Mouse (Mus musculus) embryonic stem cell, embryonic (primary cell): ENCODE measurements around the gene Rtn4ip1.

Experiments used
- CTCF ChIA-PET, 4 experiments: fragments of 300-600 bp in 2 of 4; fragments of 350-600 bp in 2 of 4; sonication (Branson Sonifier 250); formaldehyde crosslinking; loops; one replicate each; lab custom pipeline; 2022; ENCODE audit warnings: inconsistent platforms in 2 of 4; lab: Charles Lee
- POLR2A ChIA-PET, 4 experiments: fragments of 300-600 bp in 2 of 4; fragments of 350-600 bp in 2 of 4; sonication (Branson Sonifier 250); formaldehyde crosslinking; loops; one replicate each; lab custom pipeline; 2022; ENCODE audit warnings: antibody characterized with exemption in 4 of 4, inconsistent platforms in 1 of 4; lab: Charles Lee

The Rtn4ip1 gene

DNA sequence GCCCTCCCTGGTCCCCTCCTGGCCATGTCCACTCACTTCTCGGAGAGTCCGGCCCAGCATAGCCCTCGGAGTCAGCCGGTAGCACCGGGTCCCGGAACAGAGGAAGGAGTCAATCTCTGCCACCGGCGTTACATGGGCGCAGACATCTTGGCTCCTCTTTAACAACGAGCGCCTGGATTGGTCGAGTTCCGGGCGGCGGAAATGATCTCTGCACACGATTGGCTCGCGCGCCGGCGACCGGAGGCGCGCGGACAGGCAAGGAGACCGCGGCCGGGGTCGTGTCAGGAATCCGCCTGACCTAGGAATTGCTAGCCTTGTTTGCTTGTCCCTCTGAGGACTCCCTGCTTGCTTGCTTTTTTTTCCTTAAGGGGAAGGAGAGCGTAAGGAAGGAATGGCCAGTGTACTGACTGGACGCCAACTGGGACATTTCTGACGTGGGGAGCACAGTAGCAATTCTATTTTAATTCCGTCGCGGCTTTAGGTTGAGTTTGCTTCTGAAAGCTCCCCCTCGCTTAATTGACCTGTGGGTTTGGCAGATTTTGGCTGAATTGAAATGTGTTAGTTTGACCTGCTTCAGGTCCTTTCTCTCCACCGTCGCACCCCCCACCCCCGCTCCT, at the start of gene Rtn4ip1, which contains the start of gene Qrsl1:
Rtn4ip1 (plus strand) TSS at position 230 of the 617 bp plus-strand sequence.
Qrsl1 (minus strand) TSS at position 168 of the 617 bp plus-strand sequence.
- ChIA-PET POLR2A (interaction anchor here in 3 of 4 experiments (0.6 to 2.8 kb wide), 5 partner anchors 8 to 1219 kb away, joined by 3 to 13 read pairs (median 3); no protein-coding TSS in a partner anchor), CTCF (interaction anchor here in 3 of 4 experiments (0.6 kb wide), 3 partner anchors 20 to 425 kb away, joined by 3 to 6 read pairs (median 3); no protein-coding TSS in a partner anchor)

DNA sequence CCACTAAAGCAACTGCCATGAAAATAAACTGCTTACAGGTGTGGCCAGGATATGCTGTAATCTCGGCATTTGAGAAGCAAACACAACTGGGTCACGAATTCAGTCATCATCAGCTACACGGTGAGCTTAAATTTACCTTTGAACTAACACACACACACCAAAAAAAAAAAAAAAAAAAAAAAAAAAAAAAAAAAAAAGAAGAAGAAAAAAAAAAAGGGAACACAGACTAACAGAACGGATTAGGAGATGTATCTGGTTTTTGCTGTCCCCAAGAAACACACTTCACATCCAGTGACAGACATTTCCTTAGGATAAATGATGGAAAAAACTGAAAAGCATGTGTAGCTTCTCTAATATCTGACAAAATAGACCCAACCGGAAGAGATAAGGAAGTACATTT, 49.7 kb upstream of the Rtn4ip1 start:
- POLR2A ChIA-PET, result interaction anchor here in 2 of 4 experiments (0.5 to 0.6 kb wide), 2 partner anchors 22 to 32 kb away, joined by 3 to 9 read pairs; no protein-coding TSS in a partner anchor
- CTCF ChIA-PET, result interaction anchor here in 2 of 4 experiments (0.6 kb wide), 2 partner anchors 64 to 187 kb away, joined by 3 to 4 read pairs; no protein-coding TSS in a partner anchor

DNA sequence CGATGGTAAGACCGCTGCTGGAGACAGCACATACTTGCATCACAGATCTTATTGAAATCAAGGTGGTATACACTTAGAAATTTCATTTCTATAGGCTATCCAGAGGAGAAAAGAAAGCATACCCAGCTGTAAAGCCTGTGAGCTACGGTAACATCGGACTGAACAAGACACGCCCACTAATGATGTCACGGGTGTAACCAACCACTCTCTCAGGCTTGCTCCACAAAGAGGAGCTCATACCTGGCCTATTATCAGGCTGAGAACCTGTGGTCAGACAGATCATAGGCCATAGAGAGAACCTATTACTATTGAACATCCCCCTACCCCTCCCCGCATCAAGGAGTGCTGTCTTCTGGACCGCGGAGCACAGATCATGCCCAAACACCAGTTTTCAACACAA, 45.7 kb upstream of the Rtn4ip1 start:
- ChIA-PET CTCF (interaction anchor here (0.6 to 1.9 kb wide), 5 partner anchors 10 to 114 kb away, joined by 3 to 6 read pairs (median 4); no protein-coding TSS in a partner anchor), POLR2A (interaction anchor here in 1 of 4 experiments (0.9 to 1.4 kb wide), 2 partner anchors 15 to 268 kb away, joined by 3 read pairs; no protein-coding TSS in a partner anchor)

DNA sequence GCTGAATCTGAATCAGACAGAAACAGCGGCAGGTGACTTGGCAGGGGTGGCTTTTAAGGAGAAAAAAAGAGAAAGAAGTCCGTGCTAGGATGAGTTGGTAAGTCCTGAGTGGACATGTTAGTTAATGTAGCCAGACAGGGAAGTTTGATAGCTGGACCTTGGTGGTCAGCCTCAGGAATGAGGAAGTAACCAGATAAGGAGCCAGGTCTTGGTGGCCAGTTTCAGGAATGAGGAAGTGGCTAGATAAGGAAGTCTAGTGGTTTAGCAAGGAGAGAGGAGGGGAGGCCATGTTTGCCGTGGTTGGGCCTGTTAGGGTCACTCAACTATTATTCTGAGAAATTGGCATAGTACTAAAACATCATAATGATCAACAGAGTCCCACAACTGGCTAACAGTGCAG, 45.3 kb upstream of the Rtn4ip1 start:
- CTCF ChIA-PET, result interaction anchor here in 3 of 4 experiments (0.6 to 1.9 kb wide), 3 partner anchors 11 to 29 kb away, joined by 3 to 6 read pairs (median 4); no protein-coding TSS in a partner anchor
- POLR2A ChIA-PET, result interaction anchor here in 1 of 4 experiments (0.9 to 1.4 kb wide), 2 partner anchors 15 to 268 kb away, joined by 3 read pairs; no protein-coding TSS in a partner anchor

DNA sequence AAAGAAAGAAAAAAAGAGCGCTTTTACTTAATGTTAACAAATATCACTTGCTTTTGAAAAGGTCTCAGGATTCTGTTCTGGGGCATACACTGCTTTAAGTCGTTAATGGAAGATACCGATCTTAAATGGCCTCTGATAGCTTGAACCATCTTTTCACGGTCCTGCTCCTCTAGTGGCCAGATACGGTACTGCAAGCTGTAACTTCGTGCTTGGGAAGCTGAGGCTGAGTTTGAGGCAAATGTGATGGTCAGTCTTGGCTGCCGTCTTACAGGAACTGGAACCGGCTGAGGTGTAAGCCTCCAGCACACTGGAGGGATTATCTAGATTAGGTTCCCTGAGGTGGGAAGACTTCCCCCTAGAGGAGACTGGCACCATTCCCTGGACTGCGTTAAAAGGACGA, 30.9 kb upstream of the Rtn4ip1 start:
- ChIA-PET CTCF (interaction anchor here (0.5 to 1.9 kb wide), 17 partner anchors 11 to 295 kb away, joined by 3 to 7 read pairs (median 3); no protein-coding TSS in a partner anchor), POLR2A (interaction anchor here in 2 of 4 experiments (1.2 kb wide), 3 partner anchors 15 to 290 kb away, joined by 3 to 4 read pairs (median 3); no protein-coding TSS in a partner anchor)

DNA sequence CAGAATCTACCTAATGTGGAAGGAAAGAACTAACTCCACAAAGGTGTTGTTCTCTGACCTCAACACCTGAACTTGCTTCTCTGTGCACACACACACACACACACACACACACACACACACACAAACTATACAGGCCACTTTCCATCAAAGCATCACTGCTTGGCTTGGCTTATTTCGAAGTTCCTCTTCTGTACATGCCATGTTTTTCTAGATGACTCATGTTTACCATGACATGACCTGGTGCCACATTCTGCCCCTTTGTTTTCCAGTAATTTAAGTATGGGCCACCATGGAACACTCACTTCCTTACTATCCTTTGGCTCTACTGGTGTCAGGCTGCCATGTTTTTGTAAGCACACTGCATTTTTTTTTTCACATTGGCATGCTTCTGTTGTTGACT, 30.1 kb upstream of the Rtn4ip1 start:
- ChIA-PET CTCF (interaction anchor here in 3 of 4 experiments (0.6 to 1.4 kb wide), 5 partner anchors 16 to 334 kb away, joined by 3 to 4 read pairs (median 3); no protein-coding TSS in a partner anchor), POLR2A (interaction anchor here in 2 of 4 experiments (0.7 to 1.2 kb wide), 3 partner anchors 15 to 1108 kb away, joined by 3 to 8 read pairs (median 4); no protein-coding TSS in a partner anchor)

DNA sequence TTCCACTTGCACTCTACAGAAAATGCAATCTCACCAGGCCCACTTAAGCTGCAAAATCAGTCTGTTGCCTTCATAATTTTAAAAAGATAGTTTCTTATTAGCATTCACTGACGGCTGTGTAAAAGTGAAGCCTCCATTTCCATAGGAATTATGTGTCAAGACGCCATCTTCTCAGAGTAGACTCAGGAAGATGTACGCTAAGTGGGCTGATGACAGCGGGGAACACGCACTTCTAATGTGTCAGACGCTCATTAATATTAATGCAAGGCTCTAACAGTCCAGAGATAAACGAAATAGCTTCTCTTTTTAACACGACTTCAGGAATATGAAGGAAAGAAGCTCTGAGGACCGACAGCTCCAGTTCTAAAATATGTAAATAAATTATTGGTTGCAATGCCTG, 13.9 kb upstream of the Rtn4ip1 start:
- ChIA-PET POLR2A (interaction anchor here in 2 of 4 experiments (1.5 to 3.6 kb wide), 2 partner anchors 9 to 14 kb away, joined by 3 to 12 read pairs (median 4); partner anchors contain the start of genes Qrsl1 (in 2 of the 2) and Rtn4ip1 (in 2 of the 2)), CTCF (interaction anchor here in 1 of 4 experiments (2.5 kb wide), 1 partner anchor 17 kb away, joined by 7 read pairs; no protein-coding TSS in a partner anchor)

DNA sequence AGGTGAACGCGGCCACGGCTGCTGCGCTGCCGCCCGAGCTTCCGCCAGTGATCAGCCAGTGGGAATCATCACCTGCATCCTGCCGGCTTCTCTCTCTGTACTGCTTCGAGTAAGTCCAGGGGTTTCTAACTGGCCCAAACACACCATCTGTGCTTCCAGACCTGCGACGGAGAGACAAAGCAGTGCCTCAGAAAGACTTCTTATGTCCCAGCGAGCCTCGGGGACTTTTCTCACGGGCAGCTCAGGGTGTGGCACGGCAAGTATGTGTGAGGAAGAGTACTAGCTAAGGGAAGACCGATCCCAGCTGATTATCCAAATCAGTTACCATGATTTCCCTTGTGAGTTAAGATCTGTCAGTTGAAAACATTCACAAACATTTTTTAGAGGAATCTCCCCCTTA, 12.6 kb upstream of the Rtn4ip1 start:
- ChIA-PET POLR2A (interaction anchor here in 2 of 4 experiments (1.7 to 3.6 kb wide), 2 partner anchors 7 to 308 kb away, joined by 3 to 12 read pairs; no protein-coding TSS in a partner anchor), CTCF (interaction anchor here in 1 of 4 experiments (2.5 kb wide), 1 partner anchor 18 kb away, joined by 7 read pairs; no protein-coding TSS in a partner anchor)

DNA sequence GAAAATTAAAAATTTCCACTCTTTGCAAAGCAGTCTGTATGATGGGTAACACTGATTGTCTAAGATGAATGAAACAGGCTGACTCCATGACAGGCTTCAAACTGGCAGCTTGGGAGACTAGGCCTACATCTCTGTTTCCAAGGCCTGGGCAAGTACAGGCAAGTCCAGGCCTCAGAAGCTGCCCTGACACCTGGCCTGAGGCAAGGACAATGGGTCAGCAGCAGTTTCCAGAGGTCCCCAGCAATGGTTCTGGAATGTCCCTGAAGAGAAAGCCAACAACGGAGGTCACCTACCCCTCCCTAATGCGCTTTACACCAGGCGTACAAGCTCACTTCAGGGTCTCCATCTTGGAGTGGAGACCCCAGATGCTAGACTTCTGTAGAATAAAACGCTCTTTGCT, 8.6 kb upstream of the Rtn4ip1 start:
- POLR2A ChIA-PET, result interaction anchor here in 2 of 4 experiments (1.3 to 2.3 kb wide), 4 partner anchors 11 to 313 kb away, joined by 4 to 10 read pairs (median 6); no protein-coding TSS in a partner anchor
- CTCF ChIA-PET, result interaction anchor here in 1 of 4 experiments (1.0 kb wide), 1 partner anchor 267 kb away, joined by 3 read pairs; no protein-coding TSS in a partner anchor

DNA sequence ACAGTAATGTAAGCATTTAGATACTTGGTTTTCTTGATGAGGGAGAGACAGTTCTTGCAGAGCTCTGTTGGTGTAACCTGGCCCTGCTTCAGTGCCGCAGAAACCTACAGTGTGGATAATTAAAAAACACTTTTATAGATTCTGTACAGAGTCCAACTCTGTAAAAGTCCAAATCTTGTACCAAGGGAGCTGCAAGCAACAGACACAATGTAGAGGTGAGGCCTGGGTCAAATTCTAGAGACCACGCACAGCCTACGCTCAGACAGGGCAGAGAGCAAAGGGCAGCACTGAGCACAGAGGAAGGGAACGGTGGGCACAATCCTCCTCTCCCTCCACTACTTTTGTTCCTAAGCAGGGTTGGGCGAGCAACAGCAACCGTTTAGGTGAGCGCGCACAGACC, 5.5 kb upstream of the Rtn4ip1 start:
- ChIA-PET CTCF (no interaction called here), POLR2A (interaction anchor here in 1 of 4 experiments (0.7 to 2.8 kb wide), 2 partner anchors 8 to 221 kb away, joined by 4 to 12 read pairs; no protein-coding TSS in a partner anchor)

DNA sequence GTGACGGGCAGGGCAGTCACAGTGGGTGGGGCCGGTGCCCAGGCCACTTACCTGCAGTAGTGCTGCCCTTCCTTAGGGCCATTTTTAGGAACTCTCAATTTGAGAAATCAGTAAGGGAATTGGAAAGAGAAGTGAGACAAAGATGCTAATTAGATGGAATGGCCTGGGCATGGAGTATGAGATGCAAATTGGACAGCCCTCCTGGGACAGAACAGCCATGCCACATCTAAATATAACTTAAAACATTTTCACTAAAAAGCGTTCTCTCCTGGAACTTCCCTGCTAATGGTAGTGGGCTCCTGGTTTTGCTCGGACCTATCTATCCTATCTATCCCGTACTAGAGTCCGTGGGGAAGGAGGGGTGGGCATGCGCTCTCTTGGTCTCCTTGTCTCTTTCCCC, 3.3 kb upstream of the Rtn4ip1 start:
- POLR2A ChIA-PET, result no interaction called here
- CTCF ChIA-PET, result interaction anchor here in 1 of 4 experiments (1.0 kb wide), 1 partner anchor 21 kb away, joined by 3 read pairs; no protein-coding TSS in a partner anchor

DNA sequence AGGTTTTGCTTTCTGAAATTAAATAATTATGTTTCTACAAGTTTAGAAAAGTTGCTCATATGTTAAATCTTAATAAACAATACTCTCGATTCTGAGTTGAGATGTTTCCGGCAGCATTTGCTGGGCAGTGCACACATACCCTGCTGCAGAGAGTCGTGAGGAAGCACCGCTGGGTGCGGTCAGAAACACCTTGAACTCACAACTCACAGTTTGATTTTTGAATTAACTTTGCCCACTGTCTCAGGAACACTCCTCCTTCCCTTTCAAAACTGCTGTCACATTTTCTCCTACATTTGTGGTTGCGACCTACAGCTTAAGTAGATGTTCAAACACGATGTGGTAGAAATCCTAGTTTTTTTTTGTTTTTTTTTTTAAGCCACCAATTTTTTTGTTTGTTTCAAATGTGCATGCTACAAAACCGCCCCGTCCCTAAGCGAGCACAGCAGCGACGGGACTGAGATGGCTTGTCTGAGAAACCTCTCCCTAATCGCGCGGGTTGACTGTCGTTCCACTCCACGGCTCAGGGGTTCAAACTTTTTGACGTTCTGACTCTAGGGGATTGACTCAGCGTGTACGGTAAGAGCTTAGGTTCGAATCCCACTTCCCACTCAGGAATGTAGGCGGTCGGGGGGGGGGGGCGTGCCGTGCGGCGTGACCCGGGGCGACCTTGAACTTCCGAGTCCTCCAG, 580 bp upstream of the Rtn4ip1 start:
- POLR2A ChIA-PET, result interaction anchor here in 3 of 4 experiments (0.6 to 2.8 kb wide), 8 partner anchors 8 to 1219 kb away, joined by 3 to 13 read pairs (median 4); no protein-coding TSS in a partner anchor
- CTCF ChIA-PET, result interaction anchor here in 3 of 4 experiments (0.6 kb wide), 3 partner anchors 21 to 424 kb away, joined by 3 to 6 read pairs (median 3); no protein-coding TSS in a partner anchor

DNA sequence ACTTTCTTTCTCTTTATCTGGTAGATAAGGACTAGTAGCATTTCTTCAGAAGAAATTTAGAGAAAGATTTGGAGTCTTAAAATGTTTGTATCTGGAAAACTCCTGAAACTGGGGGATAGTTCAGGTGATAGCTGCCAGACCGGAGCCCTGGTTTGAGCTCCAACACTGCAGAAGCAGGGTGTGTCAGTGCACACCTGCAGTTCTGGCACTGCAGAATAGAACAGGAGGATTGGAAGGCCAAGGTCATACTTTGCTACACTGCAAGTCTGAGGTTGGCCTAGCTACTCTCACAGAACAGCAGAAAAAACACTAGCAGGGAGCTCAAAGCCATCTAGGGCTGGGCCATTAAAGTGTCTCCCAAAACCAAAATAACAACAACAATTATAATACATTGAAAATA, 3.0 kb downstream of the Rtn4ip1 start:
- ChIA-PET CTCF (interaction anchor here in 1 of 4 experiments (0.6 kb wide), 1 partner anchor 49 kb away, joined by 3 read pairs; no protein-coding TSS in a partner anchor), POLR2A (interaction anchor here in 2 of 4 experiments (0.7 to 1.1 kb wide), 4 partner anchors 11 to 162 kb away, joined by 3 to 6 read pairs (median 4); no protein-coding TSS in a partner anchor)

DNA sequence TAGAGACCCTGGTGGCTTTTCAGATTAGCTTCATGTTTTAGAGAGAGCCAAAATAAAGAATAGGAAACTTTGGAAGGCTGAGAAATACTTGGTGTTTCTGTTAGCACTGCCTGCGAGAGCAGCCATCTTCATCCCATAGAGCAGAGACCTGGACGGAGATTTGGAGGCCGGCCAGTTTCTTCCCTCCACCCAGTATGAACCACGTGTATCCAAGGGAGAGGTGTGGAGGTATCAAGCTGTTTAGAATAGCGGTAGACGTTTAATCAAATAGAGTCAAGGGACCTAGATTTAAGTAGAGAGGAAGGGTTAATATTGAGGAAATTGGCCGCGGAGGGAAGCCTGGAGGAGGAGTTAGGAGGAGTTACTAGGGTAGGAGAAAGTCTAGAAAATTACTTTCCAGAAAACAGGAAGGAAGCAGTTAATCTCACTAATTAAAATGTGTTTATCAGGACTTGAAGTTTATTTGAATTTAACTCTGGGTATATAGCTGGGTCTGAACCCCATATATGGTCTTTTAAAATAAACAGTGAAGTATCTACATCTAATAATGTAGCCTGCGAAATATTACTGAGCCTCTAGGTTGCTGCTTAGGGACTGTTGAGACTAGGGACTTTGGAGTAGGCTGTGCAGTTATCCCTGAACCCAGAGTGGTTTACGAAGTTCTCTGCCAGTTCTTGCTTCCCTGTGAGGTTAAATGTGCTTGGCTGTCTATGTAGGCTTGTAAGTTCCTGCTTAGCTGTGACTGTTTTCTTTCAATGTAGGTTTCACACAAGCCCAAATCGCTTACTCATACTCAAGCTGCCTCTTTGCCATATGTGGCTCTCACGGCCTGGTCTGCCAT, 8.6 kb downstream of the Rtn4ip1 start:
- POLR2A ChIA-PET, result interaction anchor here in 2 of 4 experiments (2.6 to 2.7 kb wide), 2 partner anchors 10 to 17 kb away, joined by 8 to 13 read pairs; no protein-coding TSS in a partner anchor
- CTCF ChIA-PET, result interaction anchor here in 1 of 4 experiments (1.5 kb wide), 1 partner anchor 39 kb away, joined by 3 read pairs; no protein-coding TSS in a partner anchor

DNA sequence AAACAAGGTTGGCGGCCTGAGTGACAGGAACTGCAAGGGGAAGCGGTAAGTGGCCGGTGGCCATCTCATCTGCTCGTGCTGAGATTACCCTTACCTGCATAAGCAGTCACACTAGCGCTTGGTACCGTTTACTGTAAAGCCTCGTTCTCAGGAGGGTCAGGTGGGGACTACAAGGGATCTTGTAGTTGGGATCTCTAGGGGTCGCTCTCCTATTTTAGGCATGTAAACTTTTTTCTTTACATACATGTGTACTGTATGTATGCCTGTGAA, 9.2 kb downstream of the Rtn4ip1 start:
- ChIA-PET CTCF (no interaction called here), POLR2A (interaction anchor here in 2 of 4 experiments (2.6 to 2.7 kb wide), 2 partner anchors 11 to 18 kb away, joined by 8 to 13 read pairs; no protein-coding TSS in a partner anchor)

DNA sequence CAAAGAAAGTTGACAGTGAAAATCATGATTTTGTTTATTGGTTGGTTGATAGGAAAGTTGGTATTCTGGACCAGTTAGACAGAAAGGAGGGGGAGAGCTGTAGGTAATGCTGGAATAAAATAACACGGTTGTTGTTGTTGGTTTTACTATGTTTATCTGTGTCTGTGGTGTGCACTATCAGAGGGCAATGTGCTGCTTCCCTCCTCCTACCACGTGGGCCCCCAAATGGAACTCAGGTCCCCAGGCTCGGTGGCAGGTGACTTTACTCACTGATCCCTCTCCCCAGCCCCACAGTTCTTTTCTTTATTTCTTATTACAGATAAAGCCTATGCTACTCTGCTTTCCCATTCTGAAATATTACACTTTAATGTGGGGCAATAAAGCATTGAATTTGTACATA, 10.6 kb downstream of the Rtn4ip1 start:
- POLR2A ChIA-PET, result no interaction called here
- CTCF ChIA-PET, result no interaction called here

DNA sequence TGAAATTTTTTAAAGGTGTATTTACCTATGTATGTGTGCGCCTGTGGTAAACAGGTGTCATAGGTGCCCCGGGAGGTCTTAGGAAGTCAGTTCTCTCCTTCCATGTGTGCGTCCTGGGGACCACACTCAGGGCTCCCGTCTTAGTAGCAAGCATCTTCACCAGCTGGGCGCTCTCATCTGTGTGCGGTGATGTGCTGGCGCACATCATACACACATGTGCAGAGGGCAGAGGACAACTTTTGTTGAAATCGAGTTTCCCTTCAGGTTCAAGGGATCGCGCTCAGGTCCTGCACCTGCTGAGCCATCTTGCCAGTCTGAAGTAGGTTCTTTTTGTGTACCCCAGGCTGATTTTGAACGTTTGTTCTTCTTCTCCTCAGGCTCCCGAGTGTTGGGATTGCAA, 14.6 kb downstream of the Rtn4ip1 start:
- ChIA-PET CTCF (interaction anchor here in 1 of 4 experiments (1.1 kb wide), 1 partner anchor 45 kb away, joined by 3 read pairs; no protein-coding TSS in a partner anchor), POLR2A (interaction anchor here in 1 of 4 experiments (1.2 kb wide), 1 partner anchor 338 kb away, joined by 4 read pairs; the partner anchor contains the start of gene Cd24a)
